Mouse (Mus musculus) kidney, adult 18-20 months (tissue): ENCODE results near the gene Lenep.
"Not testable (repeated sequence)": the region's sequence is repeated elsewhere in the genome, so short reads cannot be mapped to it uniquely, and the experiment has no call there.

Experiments
- DNase-seq: peaks from one replicate; pipeline ENCODE4 v3.0.0; 2021

Lenep gene

GRCm38 (mm10) chr3:89402693-89403092, at the start of gene Lenep:
TSS of gene Lenep (minus strand) at chr3:89402793.
- DNase-seq, result no peak

- no peak for DNase-seq
Observed at GRCm38 (mm10) chr3:89451916-89452315, 49.3 kb upstream of the Lenep start.

DNA sequence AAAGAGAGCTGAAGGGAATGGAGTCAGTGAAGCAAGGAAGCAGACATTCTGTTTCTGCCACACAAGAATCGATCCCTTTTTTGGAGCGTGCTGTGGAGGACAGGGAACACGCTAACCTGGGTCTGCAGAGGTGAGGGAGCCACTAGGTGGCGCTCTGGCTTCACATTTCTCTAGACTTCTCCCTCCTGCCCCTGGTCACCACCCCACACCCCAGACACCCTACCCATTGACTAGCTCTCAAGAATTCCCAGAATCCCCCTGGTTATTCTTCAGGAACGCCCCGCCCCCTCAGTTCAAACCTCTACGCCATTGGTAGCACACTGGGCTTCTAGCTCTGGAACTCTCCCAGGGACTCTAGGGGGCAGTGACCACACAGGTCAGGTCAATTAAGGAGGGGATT, 46.9 kb upstream of the Lenep start:
- peak; percentile 80 for DNase-seq

DNA sequence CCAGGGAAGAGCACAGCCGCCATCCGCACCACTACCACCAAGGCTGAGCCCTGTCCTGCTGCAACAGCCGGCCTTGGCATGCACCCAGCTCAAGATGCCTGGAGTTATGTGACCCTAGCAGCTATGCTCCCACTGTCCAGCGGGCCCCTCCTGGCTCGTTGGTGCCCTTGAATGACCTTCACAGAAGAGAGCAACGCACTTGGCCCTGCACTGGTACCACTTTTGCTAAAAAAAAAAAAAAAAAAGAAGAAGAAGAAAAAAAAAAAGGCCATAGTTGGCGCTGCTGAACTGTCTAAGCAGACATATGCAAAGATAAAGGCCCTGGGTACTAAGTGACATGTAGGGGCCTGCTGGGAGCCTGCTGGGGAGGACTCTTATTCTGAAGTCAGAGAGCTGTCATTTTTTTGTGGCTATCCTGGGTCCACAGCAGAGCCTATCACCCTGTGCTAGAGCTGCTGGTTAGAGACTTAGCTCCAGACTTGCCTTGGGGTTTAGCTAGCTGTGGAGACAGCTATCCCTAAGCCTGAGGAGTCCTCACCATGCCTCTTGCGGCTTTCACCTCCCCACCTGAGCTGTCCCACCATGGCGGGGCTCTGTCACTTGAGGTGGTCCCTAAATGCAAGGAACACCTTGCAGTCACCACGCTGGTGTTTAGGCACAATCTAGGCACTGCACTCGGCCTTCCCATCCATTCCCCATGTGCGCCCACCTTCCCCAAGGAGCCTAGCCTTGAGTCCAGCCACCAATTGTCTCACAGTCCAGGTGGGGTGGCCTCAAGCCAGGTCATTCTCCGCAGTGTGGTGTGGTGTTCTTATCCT, 46.3 kb upstream of the Lenep start:
- DNase-seq, result peak; percentile 61

DNA sequence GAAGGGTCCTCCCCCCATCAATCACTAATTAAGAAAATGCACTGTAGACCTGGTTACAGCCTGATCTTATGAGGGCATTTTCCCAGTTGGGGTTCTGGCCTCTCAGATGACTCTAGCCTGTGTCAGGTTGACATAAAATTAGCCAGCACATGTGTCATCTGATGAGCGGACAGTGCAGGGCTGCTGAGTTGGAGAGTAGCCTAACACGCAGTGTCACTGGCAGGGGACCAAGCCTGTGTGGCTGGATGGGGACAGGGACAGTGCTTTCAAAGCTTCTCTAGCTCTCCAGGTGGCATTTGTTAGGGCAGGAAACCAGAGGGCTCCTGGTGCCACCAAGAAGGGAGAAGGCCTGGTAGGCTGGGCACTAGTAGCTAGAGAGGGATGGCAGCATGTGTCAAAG, 38.1 kb upstream of the Lenep start:
- no peak for DNase-seq

DNA sequence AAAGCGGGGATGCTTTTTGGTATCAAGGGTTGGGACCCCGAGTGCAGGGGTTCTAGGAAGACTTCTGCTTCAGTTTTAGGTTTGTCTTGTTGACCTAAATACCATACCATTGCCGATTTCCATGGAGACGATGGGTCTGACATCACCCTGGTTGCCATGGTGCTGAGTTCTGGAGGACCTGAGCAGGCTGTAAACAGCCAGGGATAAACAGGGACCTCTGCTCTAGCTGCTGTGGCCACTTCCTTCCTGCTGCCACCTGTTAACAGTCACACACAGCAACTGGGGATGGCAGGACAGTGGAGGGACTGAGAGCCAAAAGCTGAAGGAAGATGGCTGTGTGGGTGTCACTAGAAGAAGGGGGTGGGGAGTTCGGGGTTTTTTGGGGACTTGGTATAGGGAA, 34.7 kb upstream of the Lenep start:
- DNase-seq, result peak; percentile 23

DNA sequence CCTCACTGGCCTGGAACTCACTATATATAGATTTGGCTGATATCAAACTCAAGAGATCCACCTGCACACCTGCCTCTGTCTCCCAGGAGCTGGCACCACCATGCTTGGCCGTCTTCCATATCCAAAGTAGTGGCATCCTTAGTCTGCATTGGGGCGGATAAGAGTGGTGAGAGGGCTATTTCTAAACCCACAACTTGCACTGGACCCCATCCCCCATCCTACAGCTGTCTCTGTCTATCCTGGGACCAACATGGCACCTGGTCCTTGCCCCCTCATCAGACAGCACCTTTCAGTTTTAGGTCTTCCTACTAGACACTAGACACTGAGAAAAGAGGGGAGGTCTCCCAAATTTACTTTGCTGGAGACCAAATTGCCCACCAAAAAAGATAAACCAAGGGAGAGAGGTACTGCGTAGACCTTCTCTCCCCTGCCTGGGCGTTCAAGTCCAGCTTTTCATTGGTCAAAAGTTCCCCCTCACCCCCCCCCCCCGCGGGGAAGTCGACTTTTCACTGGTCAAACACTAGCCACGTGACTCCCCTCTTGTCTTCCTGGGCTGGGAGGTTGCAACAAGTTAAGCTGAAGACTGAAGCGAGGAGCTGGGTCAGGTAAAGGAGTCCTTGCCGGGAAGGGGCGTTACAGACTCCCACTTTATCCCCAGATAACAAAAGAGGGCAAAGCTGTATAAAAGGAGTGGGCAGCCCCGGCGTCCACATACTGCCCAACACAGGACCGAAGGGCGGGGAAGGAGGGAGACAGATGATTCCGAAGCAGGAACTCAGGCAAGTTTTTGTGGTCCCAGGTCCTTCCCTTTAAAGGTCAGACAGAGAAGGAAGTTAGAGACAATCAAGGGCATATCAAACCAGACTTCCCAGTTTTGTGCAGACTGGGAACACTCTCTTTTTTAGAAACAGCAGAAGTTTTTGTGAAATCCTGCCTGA, 33.9 kb upstream of the Lenep start, which contains the start of gene Pbxip1:
Gene Pbxip1, plus strand, starts transcription at position 531 of the 938 bp plus-strand sequence.
- DNase-seq, result peak; percentile 76

DNA sequence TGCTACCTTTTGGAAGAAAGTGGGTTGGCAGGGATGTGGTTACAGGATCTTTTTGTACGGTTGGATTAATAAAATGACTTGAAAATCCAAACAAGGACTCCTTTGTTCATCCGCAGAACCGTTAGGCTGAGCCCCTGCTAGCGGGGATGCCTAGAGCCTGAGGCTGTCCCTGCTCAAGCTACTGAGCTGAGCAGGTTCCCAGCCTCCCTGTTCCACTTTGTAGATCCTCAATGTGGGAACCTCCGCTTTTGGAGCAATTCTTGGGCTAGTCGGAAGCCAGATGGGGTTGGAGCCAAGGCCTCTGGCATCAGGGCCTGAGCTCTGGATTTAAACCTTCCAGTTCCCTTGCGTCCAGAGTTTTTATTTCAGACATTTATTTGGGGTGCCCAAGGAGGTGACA, 32.4 kb upstream of the Lenep start:
- DNase-seq, result no peak

DNA sequence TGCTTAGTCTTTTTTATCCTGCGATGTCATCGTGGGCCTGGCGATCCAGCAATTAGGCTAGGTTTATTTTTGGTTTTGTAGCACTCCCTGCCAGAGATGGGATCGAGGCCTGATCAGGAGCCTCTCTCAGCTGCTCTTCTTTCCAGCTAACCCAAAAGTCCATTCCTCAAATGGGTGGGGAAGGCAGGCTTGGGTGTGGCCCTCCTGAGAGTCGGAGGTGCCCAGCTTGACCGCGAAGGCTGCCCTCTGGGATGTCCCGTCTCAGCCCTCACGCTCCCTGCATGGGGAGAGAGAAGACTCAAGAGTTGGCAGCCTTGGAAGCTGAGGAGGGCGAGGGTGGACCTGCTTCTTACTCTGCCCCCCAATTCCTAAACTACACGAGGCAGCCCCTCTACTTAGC, 31.9 kb upstream of the Lenep start:
- DNase-seq, result no peak

GRCm38 (mm10) chr3:89432606-89433005, 30.0 kb upstream of the Lenep start:
- no peak for DNase-seq

DNA sequence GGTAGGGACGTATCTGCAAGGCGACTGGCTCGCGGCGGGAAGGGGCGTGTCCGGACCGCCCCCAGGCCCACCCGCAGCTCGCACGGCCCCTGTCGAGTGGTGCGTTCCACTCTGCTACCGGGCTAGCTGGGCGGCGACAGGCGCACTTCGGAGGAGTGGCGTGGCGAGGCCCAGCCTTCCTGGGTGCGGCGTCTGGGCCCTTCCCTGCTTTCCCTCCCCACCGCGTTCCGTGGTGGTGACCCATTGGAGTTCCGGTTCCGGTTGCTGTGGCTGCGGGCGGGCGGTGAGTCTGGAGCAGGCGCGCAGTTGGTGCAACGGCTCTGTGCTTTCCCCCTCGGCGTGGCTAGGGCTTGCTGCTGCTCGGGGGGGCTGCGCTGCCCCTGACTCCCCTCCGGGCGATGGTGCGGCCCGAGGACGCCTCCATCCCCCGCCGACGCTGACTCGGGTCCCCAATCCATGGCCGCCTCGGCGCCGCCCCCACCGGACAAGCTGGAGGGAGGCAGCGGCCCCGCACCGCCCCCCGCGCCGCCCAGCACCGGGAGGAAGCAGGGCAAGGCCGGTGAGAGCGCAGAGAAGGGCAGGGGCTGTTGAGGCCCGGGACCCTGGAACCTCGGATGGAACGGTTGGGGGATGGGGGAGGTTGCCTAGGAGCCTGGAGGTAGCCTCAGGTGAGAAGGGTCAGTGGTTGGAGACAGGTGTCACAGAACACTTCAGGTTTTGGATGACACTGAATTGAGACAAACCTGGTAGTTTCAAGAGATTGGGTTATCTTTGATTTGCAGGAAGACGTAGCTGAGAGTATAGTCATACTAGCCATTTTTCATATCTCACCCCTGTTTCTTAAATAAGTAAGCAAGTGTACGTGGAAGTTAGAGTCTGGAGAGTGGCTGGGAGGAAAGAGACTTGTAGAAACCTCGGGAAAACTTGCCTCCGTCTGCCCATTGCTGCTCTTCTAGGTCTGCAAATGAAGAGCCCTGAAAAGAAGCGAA, 27.9 kb upstream of the Lenep start, which contains the start of gene Pygo2:
Gene Pygo2, plus strand, starts transcription at position 44 of the 989 bp plus-strand sequence.
- DNase-seq, result peak; percentile 94

DNA sequence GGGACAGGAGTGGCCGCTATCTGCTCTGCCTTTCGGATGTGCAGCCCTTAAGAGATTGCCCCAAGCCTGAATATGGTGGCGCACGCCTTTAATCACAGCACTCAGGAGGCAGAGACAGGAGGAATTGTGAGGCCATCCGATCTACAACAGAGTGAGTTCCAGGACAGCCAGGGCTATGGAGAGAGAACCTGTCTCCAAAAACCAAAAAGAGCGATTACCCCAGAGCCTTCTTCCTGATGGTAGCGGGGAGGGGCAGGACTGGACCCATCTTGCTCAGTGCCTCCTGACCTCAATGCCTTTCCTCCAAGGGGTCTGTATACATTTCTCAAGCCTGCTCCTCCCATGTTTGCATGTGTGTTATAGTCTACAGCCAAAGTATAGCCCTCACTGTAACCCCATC, 26.4 kb upstream of the Lenep start:
- not testable (repeated sequence) for DNase-seq

- DNase-seq, result no peak
Observed at GRCm38 (mm10) chr3:89425876-89426275, 23.3 kb upstream of the Lenep start.

DNA sequence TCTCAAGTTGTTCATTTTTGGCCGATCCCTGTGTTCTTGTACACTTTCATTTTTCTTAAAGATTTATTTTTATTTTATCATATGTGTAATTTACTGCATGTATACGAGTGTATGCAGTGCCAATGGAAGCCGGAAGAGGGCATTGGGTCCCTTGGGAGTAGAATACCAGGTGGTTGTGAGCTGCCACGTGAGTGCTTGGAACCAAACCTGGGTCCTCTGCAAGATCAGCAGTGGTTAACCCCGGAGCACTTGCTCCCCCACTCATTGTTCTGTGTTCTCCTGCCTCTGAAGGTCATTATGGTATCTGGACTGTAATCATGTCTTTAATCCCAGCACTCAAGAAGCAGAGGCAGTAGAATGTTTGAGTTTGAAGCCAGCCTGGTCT, 22.5 kb upstream of the Lenep start:
- no peak for DNase-seq

GRCm38 (mm10) chr3:89424416-89425140, 22.0 kb upstream of the Lenep start:
- no peak for DNase-seq

- DNase-seq, result no peak
Observed at GRCm38 (mm10) chr3:89422556-89423205, 20.1 kb upstream of the Lenep start.

DNA sequence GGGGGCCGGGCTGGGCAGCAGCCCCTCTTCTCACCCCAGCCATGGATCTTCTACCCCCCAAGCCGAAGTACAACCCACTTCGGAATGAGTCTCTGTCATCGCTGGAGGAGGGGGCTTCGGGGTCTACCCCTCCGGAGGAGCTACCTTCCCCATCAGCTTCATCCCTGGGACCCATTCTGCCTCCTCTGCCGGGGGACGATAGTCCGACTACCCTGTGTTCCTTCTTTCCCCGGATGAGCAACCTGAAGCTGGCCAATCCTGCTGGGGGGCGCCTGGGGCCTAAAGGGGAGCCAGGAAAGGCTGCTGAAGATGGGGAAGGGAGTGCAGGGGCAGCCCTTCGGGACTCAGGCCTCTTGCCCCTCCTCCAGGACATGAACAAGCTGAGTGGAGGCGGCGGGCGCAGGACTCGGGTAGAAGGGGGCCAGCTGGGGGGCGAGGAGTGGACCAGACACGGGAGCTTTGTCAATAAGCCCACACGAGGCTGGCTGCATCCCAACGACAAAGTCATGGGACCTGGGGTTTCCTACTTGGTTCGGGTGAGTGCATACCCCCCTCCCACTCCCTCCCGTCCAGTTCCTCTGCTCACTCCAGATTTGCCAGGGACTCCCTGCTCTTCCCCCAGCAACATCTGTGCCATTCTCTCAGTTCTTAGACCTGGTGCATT, 19.3 kb upstream of the Lenep start:
- DNase-seq, result no peak

DNA sequence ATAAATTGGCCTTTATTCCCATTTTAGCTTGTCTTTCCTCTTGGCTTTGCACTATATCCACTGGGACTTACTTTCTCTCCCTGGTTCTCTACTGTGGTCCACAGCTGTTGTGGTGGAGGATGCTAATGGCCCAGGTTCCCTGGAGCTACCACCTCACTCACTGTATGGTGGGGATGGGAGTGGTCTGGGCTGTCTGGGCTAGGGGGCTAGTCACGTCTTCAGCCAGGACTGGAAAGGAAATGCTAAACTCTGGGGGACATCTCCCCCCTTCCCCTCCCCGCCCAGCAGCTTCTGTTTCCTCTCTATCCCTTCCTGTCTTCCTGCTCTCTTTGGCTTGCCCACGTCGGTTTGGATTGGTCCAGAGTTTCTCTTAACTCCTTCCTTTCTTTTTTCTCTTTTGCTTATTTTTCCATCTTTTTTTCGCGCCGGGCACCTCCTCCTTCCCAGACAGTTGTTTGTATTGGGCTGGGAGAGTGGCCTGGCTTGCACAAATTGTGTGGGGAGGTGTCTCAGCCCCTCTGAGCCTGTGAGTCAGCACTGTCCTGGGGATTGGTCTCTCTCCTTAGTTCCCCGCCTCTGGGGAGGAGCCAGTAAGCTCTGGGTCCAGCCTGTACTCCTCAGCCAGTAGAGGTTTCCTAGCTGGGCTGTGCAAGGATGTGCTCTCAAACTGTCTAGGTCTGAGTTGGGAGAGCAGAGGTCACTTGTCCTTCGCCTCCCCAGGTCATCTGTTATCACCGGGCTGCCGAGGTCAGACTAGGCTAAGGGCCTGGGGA, 18.6 kb upstream of the Lenep start:
- DNase-seq, result peak; percentile 65

GRCm38 (mm10) chr3:89420421-89420820, 17.8 kb upstream of the Lenep start:
- DNase-seq, result no peak

DNA sequence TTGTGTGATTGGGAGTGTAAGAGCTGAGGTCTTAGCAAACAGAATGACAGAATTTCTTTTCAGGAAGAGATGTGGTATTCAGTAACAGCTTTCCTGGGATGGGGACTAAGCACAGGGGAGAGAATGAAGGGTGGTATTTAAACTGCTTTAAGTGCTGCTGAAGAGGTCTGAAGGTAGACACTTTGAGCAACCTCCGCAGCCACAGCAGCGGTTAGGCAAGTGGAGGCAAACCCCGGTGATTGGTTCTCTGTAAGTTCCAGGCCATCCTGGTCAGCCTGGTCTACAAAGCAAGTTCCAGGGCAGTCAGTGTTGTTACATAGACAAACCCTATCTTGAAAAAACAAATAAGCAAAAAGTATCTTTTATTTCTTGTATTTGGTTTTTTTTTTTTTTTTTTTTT, 17.4 kb upstream of the Lenep start:
- no peak for DNase-seq
